Mouse (Mus musculus) kidney, adult 11 months (tissue): ENCODE results near the gene Rgs5.
A peak's percentile ranks its signal among the peaks of the same experiment; 100 is the strongest.

Experiments
- DNase-seq: peaks from one replicate; pipeline ENCODE4 v3.0.0; 2022

Gene Rgs5

GRCm38 (mm10) chr1:169730599-169731100, 75.3 kb downstream of the Rgs5 start:
- DNase-seq, result no peak

GRCm38 (mm10) chr1:169736139-169736538, 80.8 kb downstream of the Rgs5 start:
- DNase-seq, result no peak

GRCm38 (mm10) chr1:169737231-169737630, 81.9 kb downstream of the Rgs5 start:
- DNase-seq, result peak; percentile 2

- no peak for DNase-seq
Measured at GRCm38 (mm10) chr1:169741147-169741546, 85.8 kb downstream of the Rgs5 start.
